Mouse (Mus musculus) kidney, adult 2 months (tissue): ENCODE data around the gene Prkaca. TPM values are rescaled to one million over a fixed set of nuclear protein-coding genes. Genes with fewer than 3 reads are reported as not detected.
A peak's percentile ranks its signal among the peaks of the same experiment; 100 is the strongest.

Source experiments
- DNase-seq: peaks from one replicate; pipeline ENCODE4 v3.0.0; 2021
- H3K27ac ChIP-seq: fragments of 200-500 bp; 2 replicates; pipeline ENCODE4 v1.5.1; 2012; ENCODE audit warnings: low read depth, low read length, control low read depth, inconsistent platforms; ENCODE audit not compliant: insufficient read depth
- H3K27me3 ChIP-seq: fragments of 200-500 bp; replicated peaks from 2 replicates; pipeline ENCODE4 v1.6.1; 2012; ENCODE audit warnings: mild to moderate bottlenecking, moderate library complexity, low read length, inconsistent platforms; ENCODE audit not compliant: control insufficient read depth, insufficient read depth
- H3K36me3 ChIP-seq: fragments of 200-500 bp; 2 replicates; pipeline ENCODE4 v1.6.1; 2012; ENCODE audit warnings: mild to moderate bottlenecking, moderate library complexity, low read length, inconsistent platforms; ENCODE audit not compliant: control insufficient read depth, insufficient read depth
- H3K4me1 ChIP-seq: fragments of 200-500 bp; 2 replicates; pipeline ENCODE4 v1.6.1; 2011; ENCODE audit warnings: low read length; ENCODE audit not compliant: control insufficient read depth, insufficient read depth
- H3K4me3 ChIP-seq: fragments of 200-500 bp; 2 replicates; pipeline ENCODE4 v1.5.1; 2011; ENCODE audit warnings: mild to moderate bottlenecking, low read depth, low read length, control low read depth; ENCODE audit not compliant: insufficient read depth
- CTCF ChIP-seq: fragments of 200-500 bp; conservative IDR thresholded peaks from 2 replicates; pipeline ENCODE4 v1.5.1; 2011; ENCODE audit warnings: low read depth, mild to moderate bottlenecking, control low read depth, low read length, moderate library complexity, mixed read lengths; ENCODE audit not compliant: insufficient read depth, insufficient read length
- POLR2A ChIP-seq: fragments of 200-500 bp; IDR thresholded peaks from one replicate; pipeline ENCODE4 v1.6.1; 2011; ENCODE audit warnings: low read depth, low read length, control low read depth
- WGBS: fragments of 180-500 bp; shearing (Covaris S2); methylation state at CpG from one replicate; pipeline ENCODE4 v1.1.7; 2018; 5-methylcytosine and 5-hydroxymethylcytosine counted together
- polyA plus RNA-seq: library from polyadenylated mRNA; depleted of rRNA; stranded (reverse); fragments of >200 nt; gene quantifications from 2 replicates; pipeline ENCODE4 v1.2.3, GENCODE M21; 2012

The Prkaca gene
- polyA plus RNA-seq, 1 experiment, result 95.6 TPM

DNA sequence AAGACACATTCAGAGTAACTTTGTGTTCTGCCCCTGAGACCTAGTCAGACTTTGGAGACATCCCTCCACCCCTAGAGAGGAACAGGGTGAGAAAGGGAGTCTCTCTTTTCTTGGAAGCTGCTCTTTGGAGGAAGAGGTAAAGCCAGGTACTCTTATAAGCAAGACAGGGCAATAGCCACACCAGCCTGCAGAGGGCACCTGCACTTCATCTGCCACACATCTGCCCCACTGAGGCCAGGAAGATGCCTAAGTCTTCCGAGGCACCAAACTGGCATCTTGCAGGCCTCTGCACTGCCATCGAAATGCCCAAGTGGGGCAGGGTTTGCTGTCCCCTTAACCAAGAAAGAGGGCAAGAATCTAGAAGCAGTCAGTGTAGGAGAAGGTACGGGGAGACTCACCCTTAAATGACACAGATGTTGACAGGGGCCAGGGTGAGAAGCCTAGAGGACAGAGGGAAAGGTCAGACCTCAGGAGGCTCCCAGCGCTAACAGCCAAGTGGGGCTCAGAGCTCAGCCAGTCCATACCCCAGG, 3.4 kb downstream of the Prkaca start:
- WGBS, result 67% methylated on average over 4 of the region's 4 CpGs
- Histone ChIP-seq H3K27me3 (no peaks in the 10 kb centered on the region), H3K36me3 (no peaks in the 10 kb centered on the region), H3K4me3 (no peak overlapping the region), H3K27ac (no peak overlapping the region), H3K4me1 (peaks cover 27% of the 10 kb centered on the region)
- TF ChIP-seq POLR2A (no peak), CTCF (peak; percentile 76)
- peak; percentile 49 for DNase-seq

DNA sequence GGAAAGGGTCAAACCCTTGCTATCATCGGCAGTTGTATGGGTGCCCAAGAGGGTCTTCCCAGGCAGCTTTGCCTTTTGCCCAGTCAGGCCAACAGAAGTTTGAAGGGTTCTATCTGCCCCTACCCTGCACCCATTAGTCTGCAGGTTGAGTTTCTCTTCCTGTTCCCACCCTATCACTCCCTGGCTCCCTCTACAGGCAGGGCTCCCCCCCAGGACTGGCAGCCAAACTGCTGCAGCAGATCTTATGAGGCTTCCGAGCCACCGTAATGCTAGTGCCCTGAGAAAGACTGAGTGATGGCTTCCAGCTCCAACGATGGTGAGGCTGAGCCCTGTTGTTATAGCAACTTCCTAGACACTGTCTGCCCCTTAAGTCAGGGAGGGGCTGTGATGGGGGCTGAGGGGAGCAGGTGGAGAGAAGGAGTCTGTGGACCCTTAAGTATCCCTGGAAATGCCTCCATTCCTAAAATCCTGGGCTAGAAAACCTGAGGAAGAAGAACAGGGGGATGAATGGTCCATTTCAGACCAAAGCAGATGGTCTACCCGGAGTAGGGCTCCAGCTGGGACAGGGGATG, 4.1 kb downstream of the Prkaca start:
- no peaks in the 10 kb centered on the region for H3K36me3 ChIP-seq
- H3K27me3 ChIP-seq, result no peaks in the 10 kb centered on the region
- peaks cover 24% of the 10 kb centered on the region for H3K4me1 ChIP-seq
- no peak for DNase-seq
- no peak overlapping the region for H3K4me3 ChIP-seq
- no peak overlapping the region for H3K27ac ChIP-seq
- TF ChIP-seq CTCF (peak; percentile 28), POLR2A (no peak)
- WGBS, result 79% methylated on average over 5 of the region's 5 CpGs

- Histone ChIP-seq H3K27ac (peak overlapping the region; percentile 29), H3K4me1 (peaks cover 21% of the 10 kb centered on the region), H3K36me3 (no peaks in the 10 kb centered on the region), H3K4me3 (no peak overlapping the region), H3K27me3 (no peaks in the 10 kb centered on the region)
- TF ChIP-seq POLR2A (no peak), CTCF (no peak)
- peak; percentile 60 for DNase-seq
- 13% methylated on average over 6 of the region's 6 CpGs for WGBS
These were observed 4.9 kb downstream of the Prkaca start for GRCm38 (mm10) chr8:83977646-83978045.

- Histone ChIP-seq H3K27ac (peak overlapping the region; percentile 29), H3K4me3 (no peak overlapping the region), H3K27me3 (no peaks in the 10 kb centered on the region), H3K4me1 (peaks cover 21% of the 10 kb centered on the region), H3K36me3 (no peaks in the 10 kb centered on the region)
- 71% methylated on average over 9 of the region's 9 CpGs for WGBS
- no peak for TF ChIP-seq POLR2A
- no peak for TF ChIP-seq CTCF
- DNase-seq, result no peak
These were observed 5.4 kb downstream of the Prkaca start for GRCm38 (mm10) chr8:83978200-83978599.

DNA sequence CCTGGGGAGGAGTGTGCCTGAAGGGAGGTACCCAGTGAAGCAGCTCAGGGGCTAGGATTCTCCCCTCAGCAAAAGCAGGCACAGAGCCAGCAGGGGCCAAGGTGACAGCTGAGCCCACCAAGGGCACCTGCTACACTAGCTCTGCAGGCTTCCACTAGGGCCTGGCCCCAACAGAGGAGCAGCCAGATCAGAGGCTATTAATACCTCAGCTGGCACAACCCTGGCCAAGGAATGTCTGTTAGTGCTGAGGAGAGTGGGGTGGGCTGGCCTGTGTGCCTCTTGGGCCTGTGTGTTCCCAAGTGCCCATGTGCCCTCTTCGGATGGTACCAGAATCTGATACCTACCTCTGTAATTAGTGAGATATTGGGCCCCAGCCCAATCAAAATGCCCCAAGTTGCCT, 7.5 kb downstream of the Prkaca start:
- no peak overlapping the region for H3K27ac ChIP-seq
- peaks cover 15% of the 10 kb centered on the region for H3K4me1 ChIP-seq
- no peak overlapping the region for H3K4me3 ChIP-seq
- no peak for DNase-seq
- no peaks in the 10 kb centered on the region for H3K36me3 ChIP-seq
- TF ChIP-seq CTCF (no peak), POLR2A (no peak)
- WGBS, result 76% methylated on average over 1 of the region's 1 CpGs
- no peaks in the 10 kb centered on the region for H3K27me3 ChIP-seq

DNA sequence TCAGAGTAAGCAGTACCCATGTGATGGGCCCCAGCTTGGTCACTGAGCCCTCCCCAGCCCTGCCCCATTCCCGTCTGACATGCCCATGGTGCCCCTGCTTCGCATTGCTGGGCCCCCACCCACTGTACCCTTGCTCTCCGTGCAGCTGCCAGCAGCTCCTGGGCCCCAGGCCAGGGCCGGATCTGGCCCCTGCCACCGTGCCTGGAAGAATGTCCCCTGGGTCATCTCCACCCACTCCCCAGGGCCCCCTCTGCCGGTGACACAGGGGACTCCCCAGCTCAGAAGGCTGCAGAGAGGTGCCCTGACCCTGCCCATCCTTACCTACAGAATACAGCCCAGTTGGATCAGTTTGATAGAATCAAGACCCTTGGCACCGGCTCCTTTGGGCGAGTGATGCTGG, 8.1 kb downstream of the Prkaca start:
- peaks cover 15% of the 10 kb centered on the region for H3K4me1 ChIP-seq
- no peak for TF ChIP-seq POLR2A
- TF ChIP-seq CTCF, result no peak
- no peak overlapping the region for H3K4me3 ChIP-seq
- 61% methylated on average over 8 of the region's 8 CpGs for WGBS
- no peaks in the 10 kb centered on the region for H3K36me3 ChIP-seq
- no peak overlapping the region for H3K27ac ChIP-seq
- no peak for DNase-seq
- no peaks in the 10 kb centered on the region for H3K27me3 ChIP-seq

GRCm38 (mm10) chr8:83981533-83981932, 8.7 kb downstream of the Prkaca start:
- H3K27me3 ChIP-seq, result no peaks in the 10 kb centered on the region
- DNase-seq, result no peak
- WGBS, result 94% methylated on average over 7 of the region's 7 CpGs
- peaks cover 15% of the 10 kb centered on the region for H3K4me1 ChIP-seq
- no peak overlapping the region for H3K4me3 ChIP-seq
- H3K36me3 ChIP-seq, result no peaks in the 10 kb centered on the region
- no peak for TF ChIP-seq POLR2A
- TF ChIP-seq CTCF, result no peak
- no peak overlapping the region for H3K27ac ChIP-seq
